Mouse (Mus musculus) ES-Bruce4 (cell line): ENCODE results near the gene Vma21-ps.

Source experiments
- CTCF ChIP-seq: IDR thresholded peaks from one replicate; pipeline ENCODE4 v1.8.1; 2011; ENCODE audit warnings: low read depth, low read length
- POLR2A ChIP-seq: IDR thresholded peaks from one replicate; pipeline ENCODE4 v1.8.1; 2011; ENCODE audit warnings: low read length; ENCODE audit not compliant: insufficient read depth

DNA sequence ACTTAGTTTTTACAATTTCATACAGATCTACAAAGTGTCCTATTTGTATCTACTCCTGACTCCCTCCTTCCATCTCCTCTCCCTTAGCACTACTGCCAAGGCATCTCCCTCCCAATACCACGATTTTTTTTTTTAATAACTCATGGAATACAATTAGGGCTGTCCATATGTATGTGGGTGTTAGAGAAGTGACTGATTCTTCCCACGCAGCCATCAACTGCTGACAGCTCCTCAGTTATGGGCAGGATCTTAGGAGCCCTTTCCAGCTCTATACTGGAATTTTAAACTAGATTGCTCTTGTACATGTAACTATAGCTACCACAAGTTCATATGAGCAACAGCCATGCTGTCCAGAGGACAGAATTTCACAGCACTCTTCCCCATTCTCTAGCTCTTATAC, 33.6 kb upstream of the Vma21-ps start:
- TF ChIP-seq CTCF, result no peak
- TF ChIP-seq POLR2A, result no peak
